Mouse (Mus musculus) midbrain, postnatal 0 days (tissue): ENCODE data around the gene Rnf111. TPM values are rescaled to one million over a fixed set of nuclear protein-coding genes. Genes with fewer than 3 reads are reported as not detected.

Source experiments
- ATAC-seq: fragments of 200-750 bp; cut with Nextera tagmentation; 2 replicates; pipeline ENCODE4 v1.8.0; 2017; ENCODE audit warnings: moderate number of reproducible peaks, mild to moderate bottlenecking, moderate TSS enrichment, moderate library complexity; ENCODE audit not compliant: low FRiP score
- DNase-seq: peaks from one replicate; pipeline ENCODE4 v3.0.0-alpha.2; 2015; ENCODE audit warnings: low spot score
- H3K27ac ChIP-seq: fragments of 300-500 bp; sonication (generic); 2 replicates; pipeline ENCODE4 v1.5.1; 2014; ENCODE audit warnings: low read depth, mild to moderate bottlenecking, low read length, mixed read lengths
- H3K27me3 ChIP-seq: fragments of 300-500 bp; sonication (generic); 2 replicates; pipeline ENCODE4 v1.6.1; 2014; ENCODE audit warnings: low read length, control low read depth, mixed read lengths; ENCODE audit not compliant: insufficient read depth
- H3K36me3 ChIP-seq: fragments of 300-500 bp; sonication (generic); 2 replicates; pipeline ENCODE4 v1.6.1; 2014; ENCODE audit warnings: low read length, control low read depth, mixed read lengths; ENCODE audit not compliant: insufficient read depth
- H3K4me1 ChIP-seq: fragments of 300-500 bp; sonication (generic); 2 replicates; pipeline ENCODE4 v1.6.1; 2014; ENCODE audit warnings: mild to moderate bottlenecking, control low read depth, antibody characterized with exemption, low read length, mixed read lengths; ENCODE audit not compliant: insufficient read depth
- H3K4me2 ChIP-seq: fragments of 300-500 bp; sonication (generic); 2 replicates; pipeline ENCODE4 v1.6.1; 2014; ENCODE audit warnings: low read depth, mild to moderate bottlenecking, low read length, mixed read lengths; ENCODE audit not compliant: poor library complexity, severe bottlenecking
- H3K4me3 ChIP-seq: fragments of 300-500 bp; sonication (generic); 2 replicates; pipeline ENCODE4 v1.5.1; 2014; ENCODE audit warnings: low read depth, mild to moderate bottlenecking, low read length, moderate library complexity
- H3K9ac ChIP-seq: fragments of 300-500 bp; sonication (generic); replicated peaks from 2 replicates; pipeline ENCODE4 v1.6.1; 2014; ENCODE audit warnings: mild to moderate bottlenecking, low read length, moderate library complexity, mixed read lengths; ENCODE audit not compliant: poor library complexity, severe bottlenecking
- H3K9me3 ChIP-seq: fragments of 300-500 bp; sonication (generic); 2 replicates; pipeline ENCODE4 v1.6.1; 2016; ENCODE audit warnings: low read length, control low read depth
- CTCF ChIP-seq: IDR thresholded peaks from 2 replicates; pipeline ENCODE4 v1.5.1; 2016; ENCODE audit warnings: antibody characterized with exemption, mild to moderate bottlenecking
- WGBS: fragments of 180-500 bp; shearing (Covaris S2); extraction: QIAGEN DNeasy Blood & Tissue Kit; methylation state at CpG from one replicate; pipeline ENCODE4 v1.1.7; 2014; 5-methylcytosine and 5-hydroxymethylcytosine counted together
- polyA plus RNA-seq: library from polyadenylated mRNA; unstranded; fragments of >200 nt; fragmentation: Nextera tagmentation; extraction: Ambion mirVana; gene quantifications from 2 replicates; pipeline ENCODE4 v1.2.1, GENCODE M21; 2015
- total RNA-seq: library from RNA; depleted of rRNA; stranded (reverse); fragments of >200 nt; gene quantifications from 2 replicates; pipeline ENCODE4 v1.2.3, GENCODE M21; 2014

Gene Rnf111
- total and polyA plus RNA-seq, 2 experiments from 2014 or later: 17.1 to 39.6 TPM

- Histone ChIP-seq H3K36me3 (no peaks in the 10 kb centered on the region), H3K4me1 (no peaks in the 10 kb centered on the region), H3K9me3 (no peaks in the 10 kb centered on the region), H3K27me3 (no peaks in the 10 kb centered on the region), H3K9ac (no peak overlapping the region), H3K4me3 (no peak overlapping the region), H3K27ac (no peak overlapping the region), H3K4me2 (no peak overlapping the region)
- TF ChIP-seq CTCF: no peak
- 69% methylated on average over 2 of the region's 2 CpGs for WGBS
- DNase-seq (no peak), ATAC-seq (no peak)
Measured at GRCm38 (mm10) chr9:70487401-70487800, 16.1 kb downstream of the Rnf111 start.

GRCm38 (mm10) chr9:70485840-70486239 is 17.7 kb downstream of the Rnf111 start:
- no peak for TF ChIP-seq CTCF
- no peaks in the 10 kb centered on the region for H3K27me3 ChIP-seq
- DNase-seq (no peak), ATAC-seq (no peak)
- H3K36me3 ChIP-seq: no peaks in the 10 kb centered on the region
- no peak overlapping the region for H3K9ac ChIP-seq
- H3K4me1 ChIP-seq: no peaks in the 10 kb centered on the region
- 88% methylated on average over 1 of the region's 1 CpGs for WGBS
- H3K4me2 ChIP-seq: no peak overlapping the region
- H3K4me3 ChIP-seq: no peak overlapping the region
- no peak overlapping the region for H3K27ac ChIP-seq
- no peaks in the 10 kb centered on the region for H3K9me3 ChIP-seq

GRCm38 (mm10) chr9:70483495-70483894 is 20.0 kb downstream of the Rnf111 start:
- H3K9me3 ChIP-seq: no peaks in the 10 kb centered on the region
- TF ChIP-seq CTCF: no peak
- H3K4me1 ChIP-seq: no peaks in the 10 kb centered on the region
- no peak overlapping the region for H3K27ac ChIP-seq
- H3K9ac ChIP-seq: no peak overlapping the region
- 96% methylated on average over 5 of the region's 5 CpGs for WGBS
- ATAC-seq: no peak
- no peak overlapping the region for H3K4me2 ChIP-seq
- no peaks in the 10 kb centered on the region for H3K36me3 ChIP-seq
- DNase-seq: no peak
- H3K4me3 ChIP-seq: no peak overlapping the region
- H3K27me3 ChIP-seq: no peaks in the 10 kb centered on the region

GRCm38 (mm10) chr9:70481872-70482271 is 21.7 kb downstream of the Rnf111 start:
- H3K9ac ChIP-seq: no peak overlapping the region
- no peak overlapping the region for H3K27ac ChIP-seq
- H3K4me3 ChIP-seq: no peak overlapping the region
- no peaks in the 10 kb centered on the region for H3K9me3 ChIP-seq
- no peak overlapping the region for H3K4me2 ChIP-seq
- no peak for DNase-seq
- no peaks in the 10 kb centered on the region for H3K36me3 ChIP-seq
- ATAC-seq: no peak
- TF ChIP-seq CTCF: no peak
- H3K4me1 ChIP-seq: no peaks in the 10 kb centered on the region
- no peaks in the 10 kb centered on the region for H3K27me3 ChIP-seq

- ATAC-seq (no peak), DNase-seq (no peak)
- WGBS: 90% methylated on average over 3 of the region's 3 CpGs
- Histone ChIP-seq H3K9me3 (no peaks in the 10 kb centered on the region), H3K36me3 (peaks cover 6% of the 10 kb centered on the region; the same call in 1 of the 2 replicates), H3K4me1 (no peaks in the 10 kb centered on the region), H3K4me2 (no peak overlapping the region), H3K27me3 (no peaks in the 10 kb centered on the region), H3K9ac (no peak overlapping the region), H3K4me3 (no peak overlapping the region), H3K27ac (no peak overlapping the region)
- no peak for TF ChIP-seq CTCF
Measured at GRCm38 (mm10) chr9:70477229-70477628, 26.3 kb downstream of the Rnf111 start.

GRCm38 (mm10) chr9:70475777-70476270 is 27.7 kb downstream of the Rnf111 start:
- Histone ChIP-seq H3K36me3 (peaks cover 6% of the 10 kb centered on the region; the same call in 1 of the 2 replicates), H3K9ac (0 out of 2 replicates have a peak overlapping the region, but pooled peaks have one; percentile 1), H3K27me3 (no peaks in the 10 kb centered on the region), H3K4me3 (no peak overlapping the region), H3K4me2 (no peak overlapping the region), H3K9me3 (no peaks in the 10 kb centered on the region), H3K4me1 (no peaks in the 10 kb centered on the region), H3K27ac (no peak overlapping the region)
- TF ChIP-seq CTCF: no peak
- WGBS: 93% methylated on average over 9 of the region's 9 CpGs
- DNase-seq (no peak), ATAC-seq (no peak)
